Mouse (Mus musculus) urinary bladder, postnatal 14 days (tissue): ENCODE measurements around the gene Pgbd1.

Experiments
- DNase-seq: peaks from one replicate; pipeline ENCODE4 v3.0.0; 2021; ENCODE audit warnings: low spot score

Gene Pgbd1

DNA sequence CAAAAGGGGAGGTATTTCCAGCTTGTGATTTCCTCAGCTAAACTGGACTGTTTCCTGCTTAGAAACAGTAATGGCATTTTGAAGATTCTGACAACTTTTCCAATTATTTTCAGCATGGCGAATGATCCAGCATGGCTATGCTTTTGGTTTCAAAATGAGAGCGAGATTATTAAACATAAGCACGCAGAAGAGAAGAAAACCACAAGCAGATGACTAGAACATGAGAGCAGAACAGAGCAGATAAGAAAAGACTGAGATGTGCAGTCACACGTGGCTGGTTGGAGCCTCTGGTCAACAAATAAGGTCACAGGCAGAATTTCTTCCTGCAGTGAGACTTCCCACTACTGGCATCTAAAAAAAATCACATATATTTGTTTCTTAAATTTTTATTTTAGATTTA is 25.6 kb downstream of the Pgbd1 start:
- no peak for DNase-seq

DNA sequence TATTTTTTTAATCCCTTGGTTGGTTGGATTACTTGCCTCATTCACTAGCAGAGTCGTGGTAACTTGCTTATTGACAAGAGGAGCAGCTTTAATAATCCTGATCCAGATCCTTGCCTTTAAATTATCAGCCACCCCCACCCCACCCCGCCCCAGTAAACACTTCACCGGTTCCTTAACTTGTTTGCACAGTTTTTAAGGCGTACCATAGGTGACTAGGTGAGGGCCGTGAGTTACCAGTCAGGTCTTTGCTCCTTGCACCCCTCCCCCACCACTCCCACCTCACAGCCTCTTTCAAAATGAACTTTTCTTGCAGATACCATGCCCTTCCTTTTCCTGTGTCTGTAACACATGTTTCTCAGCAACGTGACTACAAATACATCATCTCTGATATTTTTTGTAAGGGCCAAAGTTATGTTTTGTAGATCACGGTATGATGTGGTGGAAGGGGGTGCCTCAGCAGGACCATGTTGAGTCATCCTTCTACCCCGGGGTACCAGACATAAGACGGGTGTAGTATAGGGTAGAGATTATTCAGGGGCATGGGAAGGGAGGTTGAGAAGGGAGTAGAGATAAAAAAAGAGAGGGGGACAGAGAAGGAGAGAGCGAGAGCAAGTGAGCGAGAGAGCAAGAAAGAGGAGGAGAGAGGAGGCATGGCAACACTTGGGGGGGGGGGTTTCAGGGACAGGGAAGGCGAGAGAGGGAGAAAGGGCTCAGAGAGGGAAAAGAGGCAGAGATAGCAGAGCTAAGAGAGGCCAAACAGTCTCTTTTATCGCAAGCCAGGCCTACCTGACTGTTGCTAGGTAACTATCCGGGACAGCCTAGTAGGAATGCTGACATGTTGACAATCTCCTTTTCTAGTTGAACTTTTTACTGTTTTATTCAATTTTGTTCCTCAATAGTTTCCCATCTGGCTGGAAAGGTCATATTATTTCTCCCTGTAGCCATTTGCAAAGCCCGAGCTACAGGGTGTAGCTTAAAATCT is 26.3 kb downstream of the Pgbd1 start:
- DNase-seq: peak; percentile 38

- no peak for DNase-seq
Measured at GRCm38 (mm10) chr13:21408805-21409459, 31.9 kb downstream of the Pgbd1 start.

DNA sequence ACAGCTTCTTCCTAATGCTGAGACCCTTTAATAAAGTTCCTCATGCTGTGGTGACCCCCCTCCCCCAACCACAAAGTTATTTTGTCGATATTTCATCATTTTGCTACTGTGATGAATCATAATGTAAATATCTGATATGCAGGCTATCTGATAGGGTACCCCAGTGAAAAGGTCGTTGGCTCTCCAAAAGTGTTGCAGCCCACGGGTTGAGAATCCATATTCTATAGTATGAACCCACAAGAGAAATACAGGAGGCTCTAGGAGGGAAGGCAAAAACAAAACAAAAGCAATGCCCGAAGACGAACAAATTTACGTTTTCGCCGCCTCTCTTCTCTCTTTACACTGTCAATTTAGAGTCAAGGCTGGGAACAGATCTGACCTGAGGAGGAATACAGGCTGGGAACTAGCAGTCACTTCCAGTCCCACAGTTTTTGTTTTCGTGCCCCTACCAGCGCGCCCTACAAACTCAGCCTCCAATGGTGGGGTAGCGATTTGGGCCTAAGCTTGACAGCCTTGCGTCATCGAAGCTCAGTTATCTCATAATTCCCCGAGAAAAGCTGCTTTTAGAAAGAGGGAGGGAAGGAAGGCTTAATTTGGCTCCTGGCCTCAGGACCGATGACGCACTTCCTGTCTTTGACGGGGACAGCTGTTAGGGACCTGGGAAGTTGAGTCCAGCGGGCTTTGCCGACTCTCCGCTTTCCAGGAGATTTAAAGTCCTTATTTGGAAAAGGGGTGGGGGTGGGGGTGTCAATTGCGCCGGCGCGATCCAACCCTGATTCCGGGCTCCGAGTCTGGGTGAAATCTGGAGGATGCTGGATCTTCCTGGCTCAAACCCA is 32.7 kb downstream of the Pgbd1 start:
- DNase-seq: peak; percentile 83

DNA sequence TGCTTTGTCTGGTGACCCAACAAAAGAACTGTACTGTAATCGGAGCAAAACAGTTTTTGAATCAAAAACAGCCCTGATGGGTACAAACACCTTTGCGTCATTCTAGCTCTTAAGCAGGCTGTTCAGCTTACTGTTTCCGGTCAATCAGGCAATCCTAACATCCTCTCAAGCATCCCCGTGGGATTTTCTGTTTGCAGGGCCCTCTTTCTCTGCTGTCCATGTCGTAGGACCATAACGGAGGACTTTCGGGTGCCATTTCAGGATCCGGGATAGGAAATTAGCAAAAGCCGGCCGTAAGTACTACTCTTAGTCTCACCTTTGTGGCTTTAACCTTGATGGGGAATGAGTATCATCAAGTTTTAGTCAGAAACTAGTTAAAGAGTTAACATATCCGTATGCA is 33.5 kb downstream of the Pgbd1 start:
- DNase-seq: no peak

DNA sequence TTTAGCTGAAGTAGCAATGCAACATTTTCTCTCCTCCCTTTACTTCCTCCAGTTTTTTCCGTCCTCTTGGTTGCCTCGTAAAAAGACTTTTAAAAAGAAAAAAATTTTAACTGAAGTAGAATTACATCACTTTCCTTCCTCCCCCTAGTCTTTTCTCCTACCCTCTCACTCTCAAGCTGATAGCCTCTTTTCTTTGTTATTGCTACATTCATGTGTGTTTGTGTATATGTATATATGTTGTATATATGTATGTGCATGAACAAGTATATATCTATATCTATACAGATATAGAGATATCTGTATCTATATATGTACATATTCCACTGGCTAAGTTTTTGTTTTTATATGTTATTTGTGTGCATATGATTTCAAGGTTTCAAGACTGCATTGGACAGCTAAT is 38.0 kb downstream of the Pgbd1 start:
- DNase-seq: no peak

- peak; percentile 85 for DNase-seq
Measured at GRCm38 (mm10) chr13:21402287-21402846, 38.5 kb downstream of the Pgbd1 start, which contains the start of gene Zkscan3. TSS of gene Zkscan3 (minus strand) at chr13:21402755.

- no peak for DNase-seq
Measured at GRCm38 (mm10) chr13:21401636-21402286, 39.1 kb downstream of the Pgbd1 start.

DNA sequence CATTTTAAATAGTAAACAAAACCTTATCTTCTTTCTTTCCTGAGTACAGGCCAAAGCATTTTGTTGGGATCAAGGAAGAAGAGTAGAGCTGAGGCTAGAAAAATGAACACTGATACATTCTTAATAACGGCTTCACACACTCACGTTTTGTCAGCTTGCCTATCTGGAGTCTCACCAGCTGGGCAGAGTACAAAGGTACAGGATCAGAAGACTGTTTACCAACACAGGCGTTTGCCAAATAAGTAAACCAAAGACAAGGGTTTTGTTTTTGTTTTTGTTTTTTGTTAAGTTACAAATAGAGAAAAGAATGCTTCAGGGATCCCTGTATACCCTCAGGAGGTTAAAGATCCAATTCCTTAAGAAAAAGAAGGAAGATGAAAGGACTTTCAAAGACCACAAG is 39.7 kb downstream of the Pgbd1 start:
- no peak for DNase-seq

- no peak for DNase-seq
Measured at GRCm38 (mm10) chr13:21397486-21397885, 43.4 kb downstream of the Pgbd1 start.

- peak; percentile 16 for DNase-seq
Measured at GRCm38 (mm10) chr13:21396048-21396447, 44.8 kb downstream of the Pgbd1 start.

- no peak for DNase-seq
Measured at GRCm38 (mm10) chr13:21395623-21396022, 45.2 kb downstream of the Pgbd1 start.

GRCm38 (mm10) chr13:21395211-21395610 is 45.6 kb downstream of the Pgbd1 start:
- no peak for DNase-seq

GRCm38 (mm10) chr13:21377773-21378172 is 63.1 kb downstream of the Pgbd1 start:
- no peak for DNase-seq

DNA sequence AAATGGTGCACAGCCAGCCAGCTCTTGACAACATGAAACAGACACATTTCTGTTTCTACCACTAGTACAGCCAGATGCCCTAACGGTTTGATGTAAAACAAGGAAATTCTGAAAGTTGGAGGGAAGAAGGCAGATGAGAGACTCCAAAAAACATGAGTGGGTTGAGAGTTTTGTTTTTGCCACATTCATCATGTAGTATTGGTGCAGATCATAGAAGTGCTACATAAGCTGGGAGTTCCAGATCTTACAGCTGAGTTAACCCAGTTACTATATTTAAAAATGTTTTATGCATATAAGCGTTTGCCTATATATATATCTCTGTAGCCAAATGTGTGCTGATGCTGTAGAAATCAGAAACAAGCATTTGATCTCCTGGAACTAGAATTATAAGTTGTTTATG is 68.2 kb downstream of the Pgbd1 start:
- DNase-seq: no peak
